Mouse (Mus musculus) adrenal gland, adult 8-10 months (tissue): Measurements from ENCODE around the gene Ercc5. TPM values are rescaled to one million over a fixed set of nuclear protein-coding genes. Genes with fewer than 3 reads are reported as not detected.

ENCODE experiments used
- DNase-seq: peaks from one replicate; pipeline ENCODE4 v3.0.0; 2022
- total RNA-seq, 4 experiments: library from RNA; stranded (reverse); gene quantifications; 2 replicates each; pipeline ENCODE4 v1.2.4; 2022

Ercc5 gene
- 10 to 100 TPM; 20.7 to 27.1 (median 23.2) TPM for total RNA-seq

- DNase-seq = peak; percentile 90
Measured at GRCm38 (mm10) chr1:44147563-44148381, at the start of gene Ercc5. TSS of gene Ercc5 (plus strand) at chr1:44147744.

GRCm38 (mm10) chr1:44101448-44102225 lies 45.9 kb upstream of the Ercc5 start:
- DNase-seq = peak; percentile 12

GRCm38 (mm10) chr1:44102259-44102717 lies 45.3 kb upstream of the Ercc5 start, which contains the start of gene Tex30:
TSS of gene Tex30 (minus strand) at chr1:44102441.
- DNase-seq = peak; percentile 91

GRCm38 (mm10) chr1:44102939-44103338 lies 44.6 kb upstream of the Ercc5 start:
- no peak for DNase-seq

GRCm38 (mm10) chr1:44117571-44117970 lies 30.0 kb upstream of the Ercc5 start:
- DNase-seq = no peak

GRCm38 (mm10) chr1:44118239-44119054 lies 29.1 kb upstream of the Ercc5 start, which contains the start of the genes Kdelc1 and Bivm:
TSS of gene Kdelc1 (minus strand) at chr1:44118808.
TSS of gene Bivm (plus strand) at chr1:44118957.
- DNase-seq = peak; percentile 91

GRCm38 (mm10) chr1:44119201-44120073 lies 28.1 kb upstream of the Ercc5 start:
- DNase-seq = peak; percentile 80

GRCm38 (mm10) chr1:44120074-44120406 lies 27.5 kb upstream of the Ercc5 start:
- no peak for DNase-seq

- DNase-seq = no peak
Measured at GRCm38 (mm10) chr1:44122256-44122655, 25.3 kb upstream of the Ercc5 start.

GRCm38 (mm10) chr1:44125590-44125989 lies 22.0 kb upstream of the Ercc5 start:
- no peak for DNase-seq

GRCm38 (mm10) chr1:44129929-44130581 lies 17.5 kb upstream of the Ercc5 start:
- no peak for DNase-seq

- DNase-seq = no peak
Measured at GRCm38 (mm10) chr1:44140232-44140631, 7.3 kb upstream of the Ercc5 start.

- DNase-seq = no peak
Measured at GRCm38 (mm10) chr1:44142747-44143146, 4.8 kb upstream of the Ercc5 start.

- no peak for DNase-seq
Measured at GRCm38 (mm10) chr1:44148706-44149105, 1.2 kb downstream of the Ercc5 start.

GRCm38 (mm10) chr1:44155287-44155686 lies 7.7 kb downstream of the Ercc5 start:
- DNase-seq = no peak

GRCm38 (mm10) chr1:44158317-44158716 lies 10.8 kb downstream of the Ercc5 start:
- no peak for DNase-seq

- no peak for DNase-seq
Measured at GRCm38 (mm10) chr1:44161818-44162217, 14.3 kb downstream of the Ercc5 start.

- DNase-seq = no peak
Measured at GRCm38 (mm10) chr1:44162389-44162788, 14.8 kb downstream of the Ercc5 start.

- DNase-seq = no peak
Measured at GRCm38 (mm10) chr1:44167859-44168383, 20.4 kb downstream of the Ercc5 start.

- no peak for DNase-seq
Measured at GRCm38 (mm10) chr1:44172656-44173055, 25.1 kb downstream of the Ercc5 start.

- DNase-seq = no peak
Measured at GRCm38 (mm10) chr1:44173903-44174302, 26.4 kb downstream of the Ercc5 start.
